Mouse (Mus musculus) testis, adult 2 months (tissue): ENCODE data around the gene Scnn1a. TPM values are rescaled to one million over a fixed set of nuclear protein-coding genes. Genes with fewer than 3 reads are reported as not detected.

Experiments used
- H3K27ac ChIP-seq: fragments of 200-500 bp; 2 replicates; pipeline ENCODE4 v1.5.1; 2012; ENCODE audit warnings: low read depth, low read length; ENCODE audit not compliant: control insufficient read depth, insufficient read depth
- H3K27me3 ChIP-seq: fragments of 200-500 bp; 2 replicates; pipeline ENCODE4 v1.6.1; 2012; ENCODE audit warnings: mild to moderate bottlenecking, low read length, moderate library complexity; ENCODE audit not compliant: control insufficient read depth, insufficient read depth
- H3K36me3 ChIP-seq: fragments of 200-500 bp; 2 replicates; pipeline ENCODE4 v1.6.1; 2012; ENCODE audit warnings: mild to moderate bottlenecking, low read length; ENCODE audit not compliant: control insufficient read depth, insufficient read depth
- H3K4me1 ChIP-seq: fragments of 200-500 bp; 2 replicates; pipeline ENCODE4 v1.6.1; 2012; ENCODE audit warnings: low read length; ENCODE audit not compliant: control insufficient read depth, insufficient read depth
- H3K4me3 ChIP-seq: fragments of 200-500 bp; 2 replicates; pipeline ENCODE4 v1.5.1; 2012; ENCODE audit warnings: low read depth, mild to moderate bottlenecking, low read length, moderate library complexity, mixed read lengths; ENCODE audit not compliant: control insufficient read depth
- CTCF ChIP-seq: fragments of 200-500 bp; IDR thresholded peaks from 2 replicates; pipeline ENCODE4 v1.5.1; 2012; ENCODE audit warnings: low read depth, mild to moderate bottlenecking, inconsistent platforms, low read length, moderate library complexity; ENCODE audit not compliant: control insufficient read depth, insufficient read depth, insufficient replicate concordance
- POLR2A ChIP-seq: fragments of 200-500 bp; IDR thresholded peaks from 2 replicates; pipeline ENCODE4 v1.6.1; 2012; ENCODE audit warnings: low read depth, mild to moderate bottlenecking, inconsistent platforms, low read length, moderate library complexity; ENCODE audit not compliant: control insufficient read depth
- polyA plus RNA-seq: library from polyadenylated mRNA; depleted of rRNA; stranded (reverse); fragments of >200 nt; gene quantifications from 2 replicates; pipeline ENCODE4 v1.2.3, GENCODE M21; 2012

The Scnn1a gene
- polyA plus RNA-seq, 1 experiment = 0.44 TPM

DNA sequence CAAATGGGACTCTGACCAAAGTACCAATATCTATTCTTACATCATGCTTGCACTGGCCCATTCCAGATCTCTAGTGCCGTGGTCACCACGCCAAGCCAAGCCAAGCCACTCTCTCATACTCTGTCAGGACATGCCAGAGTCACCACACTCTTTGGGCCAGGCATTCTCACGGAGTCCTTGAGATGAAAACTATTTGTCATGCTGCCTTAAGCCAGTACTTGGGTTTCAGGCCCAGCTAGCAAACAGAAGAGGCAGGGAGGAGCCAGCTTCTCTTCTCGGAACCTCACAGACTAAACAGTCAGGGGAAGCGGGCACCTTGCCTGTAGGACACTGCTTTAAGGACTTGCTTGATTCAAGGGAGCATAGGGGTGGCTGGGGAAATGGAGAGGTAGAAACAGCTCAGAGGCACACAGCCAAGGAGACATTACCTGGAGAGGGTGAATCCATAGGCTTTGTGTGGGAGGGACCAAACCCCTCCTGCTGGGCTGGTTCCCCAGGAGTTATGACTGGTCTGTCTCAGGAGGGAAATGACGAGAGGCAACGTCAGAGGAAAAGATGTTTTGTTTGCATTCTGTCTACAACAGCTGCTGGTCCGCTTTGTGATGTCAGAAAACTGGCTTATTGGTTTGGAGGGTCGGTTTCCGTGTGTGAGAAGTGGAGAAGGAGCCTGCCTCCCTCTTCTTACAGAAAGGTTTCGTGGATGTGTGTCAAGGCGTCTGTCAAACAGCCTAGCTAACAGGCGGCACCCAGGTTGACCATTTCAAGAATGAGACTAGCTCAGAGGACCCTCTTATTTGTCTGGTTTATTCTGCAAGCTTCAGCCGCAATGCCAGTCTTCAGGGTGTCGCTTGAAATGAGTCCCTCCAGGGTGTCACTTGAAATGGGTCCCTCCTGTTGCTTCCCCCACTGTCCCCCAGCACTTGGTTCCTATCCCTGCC is 1.2 kb upstream of the Scnn1a start:
- H3K4me3 ChIP-seq = no peak overlapping the region
- no peaks in the 10 kb centered on the region for H3K27me3 ChIP-seq
- H3K36me3 ChIP-seq = no peaks in the 10 kb centered on the region
- peaks cover 12% of the 10 kb centered on the region for H3K4me1 ChIP-seq
- H3K27ac ChIP-seq = no peak overlapping the region
- TF ChIP-seq CTCF = no peak
- no peak for TF ChIP-seq POLR2A

DNA sequence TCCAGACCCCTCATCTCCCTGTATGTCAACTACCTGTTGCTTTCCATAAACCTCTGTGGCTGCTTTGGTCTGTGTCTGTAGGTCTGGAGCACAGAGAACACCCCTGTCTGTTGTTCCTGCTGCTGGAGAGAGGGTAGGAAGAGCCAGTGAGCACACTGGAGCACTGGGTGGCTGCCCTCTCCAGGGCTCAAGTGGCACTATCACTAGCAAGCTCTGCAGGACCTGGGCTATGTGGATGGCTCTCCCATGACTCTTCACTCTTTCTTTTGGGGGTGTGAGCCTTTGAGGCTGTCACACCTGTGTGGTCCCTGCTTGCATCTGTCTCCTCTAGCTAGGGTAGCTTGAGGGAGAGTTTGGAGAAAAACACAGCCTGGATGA is 551 bp upstream of the Scnn1a start:
- TF ChIP-seq CTCF = no peak
- TF ChIP-seq POLR2A = no peak
- Histone ChIP-seq H3K27ac (no peak overlapping the region), H3K4me1 (peaks cover 9% of the 10 kb centered on the region), H3K4me3 (no peak overlapping the region), H3K27me3 (no peaks in the 10 kb centered on the region), H3K36me3 (no peaks in the 10 kb centered on the region)

DNA sequence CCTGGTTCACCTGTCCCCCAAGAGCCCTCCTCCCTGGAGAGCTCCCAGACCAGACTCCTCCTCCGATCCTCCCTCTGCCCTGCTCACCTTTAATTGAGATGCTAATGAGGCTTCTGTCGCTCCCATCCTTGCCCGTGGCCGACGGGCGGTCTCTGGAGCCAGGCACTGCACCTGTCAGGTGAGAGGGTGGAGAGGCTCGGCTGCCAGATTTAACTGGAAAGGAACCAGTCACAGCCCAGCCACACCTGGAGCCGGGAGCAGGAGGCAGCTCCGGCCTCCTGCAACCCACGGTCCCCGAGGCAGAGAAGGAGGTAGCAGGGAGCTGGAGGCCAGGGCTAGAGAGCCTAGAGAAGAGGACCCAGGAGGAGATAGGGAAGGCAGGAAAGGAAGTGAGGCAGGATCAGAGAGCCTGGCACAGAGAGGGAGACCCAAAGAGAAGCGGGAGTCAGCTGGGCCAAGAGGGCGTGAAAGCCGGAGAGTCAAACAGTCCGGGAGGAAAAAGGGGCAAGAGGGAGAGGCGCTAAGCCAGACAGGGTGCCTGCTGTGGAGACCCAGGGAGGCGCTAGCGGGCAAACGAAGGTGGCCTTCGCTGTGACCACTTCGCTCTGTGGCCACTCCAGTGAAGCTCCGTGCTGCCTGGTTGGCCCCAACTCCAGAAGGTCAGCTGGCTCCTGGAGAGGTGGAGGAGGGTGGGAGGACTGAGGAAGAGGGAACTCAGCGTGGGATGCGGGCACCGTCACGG is 826 bp downstream of the Scnn1a start:
- Histone ChIP-seq H3K36me3 (no peaks in the 10 kb centered on the region), H3K4me3 (no peak overlapping the region; the same call in 1 of the 2 replicates), H3K27me3 (no peaks in the 10 kb centered on the region), H3K27ac (no peak overlapping the region), H3K4me1 (peaks cover 9% of the 10 kb centered on the region)
- TF ChIP-seq POLR2A (no peak), CTCF (no peak)

DNA sequence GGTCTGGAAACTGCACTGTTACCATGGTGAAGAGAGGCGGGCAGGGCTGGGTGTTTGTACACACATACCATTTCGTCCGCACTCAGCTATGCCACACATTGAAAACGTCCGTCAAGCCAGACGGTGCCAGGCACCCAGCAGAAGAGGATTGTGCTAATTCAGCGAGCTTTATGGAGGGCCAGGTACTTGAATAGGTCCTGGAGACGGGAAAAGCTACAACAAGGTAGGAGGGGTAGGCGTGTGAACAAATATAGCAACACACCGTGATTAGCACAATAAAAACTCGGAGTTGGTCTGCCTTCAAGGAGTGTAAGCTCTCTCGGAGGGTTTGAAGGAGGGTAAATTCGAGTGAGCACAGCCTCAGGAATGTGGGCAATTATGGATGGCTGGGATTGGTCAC is 2.3 kb downstream of the Scnn1a start:
- no peaks in the 10 kb centered on the region for H3K36me3 ChIP-seq
- no peaks in the 10 kb centered on the region for H3K27me3 ChIP-seq
- no peak overlapping the region for H3K4me3 ChIP-seq
- TF ChIP-seq CTCF = no peak
- no peak for TF ChIP-seq POLR2A
- no peak overlapping the region for H3K27ac ChIP-seq
- H3K4me1 ChIP-seq = peaks cover 9% of the 10 kb centered on the region

DNA sequence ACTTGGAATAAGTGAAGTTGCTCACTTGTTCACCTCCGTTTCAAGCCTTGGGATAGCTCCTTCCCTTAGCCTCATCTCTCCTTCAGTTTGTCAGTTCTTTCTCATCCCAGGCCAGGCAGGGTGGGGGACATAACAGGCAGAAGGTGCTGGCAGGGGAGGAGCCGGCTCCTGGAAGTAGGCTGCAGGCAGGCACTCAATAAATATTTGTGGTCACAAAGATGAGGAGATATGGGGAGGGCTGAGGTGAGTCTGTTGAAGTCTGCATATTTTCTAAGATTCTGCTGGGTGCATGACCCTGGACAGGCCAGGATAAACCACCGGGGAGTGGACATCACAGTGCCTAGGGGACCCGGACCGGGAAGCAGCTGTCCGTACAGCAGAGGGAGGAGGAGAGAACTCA is 3.1 kb downstream of the Scnn1a start:
- Histone ChIP-seq H3K4me1 (peaks cover 9% of the 10 kb centered on the region), H3K27ac (no peak overlapping the region), H3K4me3 (no peak overlapping the region), H3K27me3 (no peaks in the 10 kb centered on the region), H3K36me3 (no peaks in the 10 kb centered on the region)
- TF ChIP-seq CTCF (no peak), POLR2A (no peak)

DNA sequence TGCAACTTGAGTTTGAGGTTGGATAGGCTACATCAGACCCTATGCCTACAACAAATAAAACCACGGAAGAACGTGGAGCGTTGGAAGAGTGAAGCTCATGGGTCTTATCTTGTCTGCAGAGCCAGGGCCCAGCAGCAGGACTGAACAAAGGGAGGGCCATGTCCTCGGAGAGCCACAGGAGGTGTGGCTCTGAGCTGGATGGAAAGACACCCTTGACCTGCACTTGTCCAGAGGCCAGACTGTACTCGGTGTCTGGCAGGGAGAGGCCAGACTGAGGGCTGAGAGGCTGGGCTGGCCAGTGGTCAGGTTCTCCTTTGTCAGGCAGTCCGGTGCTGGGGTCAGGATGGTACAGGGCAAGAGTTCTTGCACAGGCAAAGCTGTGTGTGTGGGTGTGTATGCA is 4.9 kb downstream of the Scnn1a start:
- TF ChIP-seq CTCF (no peak), POLR2A (no peak)
- Histone ChIP-seq H3K27ac (no peak overlapping the region), H3K36me3 (no peaks in the 10 kb centered on the region), H3K4me1 (peaks cover 9% of the 10 kb centered on the region), H3K4me3 (no peak overlapping the region), H3K27me3 (no peaks in the 10 kb centered on the region)

DNA sequence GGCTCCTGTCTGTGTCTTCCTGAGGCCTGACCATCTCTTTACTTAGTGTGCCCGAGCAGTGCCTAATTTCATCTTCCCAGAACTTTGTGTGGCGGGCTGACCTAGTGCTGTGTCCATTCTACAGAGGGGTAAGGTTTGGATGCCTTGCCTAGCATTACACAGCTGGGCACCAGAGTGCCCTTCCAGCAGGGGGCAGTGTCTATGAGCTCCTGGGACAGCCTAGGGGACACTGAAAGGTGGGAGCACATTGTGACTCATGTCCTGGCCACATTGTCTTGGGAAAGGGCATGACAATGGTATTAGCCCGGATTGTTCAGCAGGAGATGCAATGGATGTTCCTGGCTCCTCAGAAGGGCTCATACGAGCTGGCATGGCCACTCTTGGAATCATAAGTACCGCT is 7.8 kb downstream of the Scnn1a start:
- H3K27me3 ChIP-seq = no peaks in the 10 kb centered on the region
- H3K27ac ChIP-seq = no peak overlapping the region
- H3K36me3 ChIP-seq = no peaks in the 10 kb centered on the region
- peaks cover 3% of the 10 kb centered on the region for H3K4me1 ChIP-seq
- H3K4me3 ChIP-seq = no peak overlapping the region
- peak; percentile 54; the same call in 1 of the 2 replicates for TF ChIP-seq CTCF
- TF ChIP-seq POLR2A = no peak
